Mouse (Mus musculus) lung, adult 2 months (tissue): ENCODE data around the gene Map4k2.

ENCODE experiments used
- CTCF ChIP-seq: fragments of 200-500 bp; IDR thresholded peaks from 2 replicates; pipeline ENCODE4 v1.5.1; 2011; ENCODE audit warnings: mild to moderate bottlenecking, low read length, control low read depth; ENCODE audit not compliant: insufficient read depth
- POLR2A ChIP-seq: fragments of 200-500 bp; IDR thresholded peaks from 2 replicates; pipeline ENCODE4 v1.6.1; 2011; ENCODE audit warnings: low read depth, mild to moderate bottlenecking, control low read depth, low read length, borderline replicate concordance; ENCODE audit errors: extremely low read depth

GRCm38 (mm10) chr19:6335458-6335827 is 5.5 kb upstream of the Map4k2 start:
- TF ChIP-seq CTCF (no peak), POLR2A (no peak)
